Mouse (Mus musculus) stomach, postnatal 0 days (tissue): ENCODE results near the gene Ndufb4. TPM values are rescaled to one million over a fixed set of nuclear protein-coding genes. Genes with fewer than 3 reads are reported as not detected.
"Not testable (repeated sequence)": the region's sequence is repeated elsewhere in the genome, so short reads cannot be mapped to it uniquely, and the experiment has no call there.

Experiments used
- ATAC-seq: fragments of 200-750 bp; cut with Nextera tagmentation; 2 replicates; pipeline ENCODE4 v1.8.0; 2017; ENCODE audit not compliant: low FRiP score, low TSS enrichment
- DNase-seq: peaks from one replicate; pipeline ENCODE4 v3.0.0-alpha.2; 2016; ENCODE audit warnings: low spot score
- H3K27ac ChIP-seq: fragments of 300-500 bp; sonication (generic); replicated peaks from 2 replicates; pipeline ENCODE4 v1.5.1; 2014; ENCODE audit warnings: mild to moderate bottlenecking, control low read depth
- H3K27me3 ChIP-seq: fragments of 300-500 bp; sonication (generic); 2 replicates; pipeline ENCODE4 v1.6.1; 2014; ENCODE audit warnings: low read length; ENCODE audit not compliant: control insufficient read depth, insufficient read depth
- H3K36me3 ChIP-seq: fragments of 300-500 bp; sonication (generic); 2 replicates; pipeline ENCODE4 v1.6.1; 2014; ENCODE audit warnings: low read length, mixed read lengths; ENCODE audit not compliant: control insufficient read depth, insufficient read depth
- H3K4me1 ChIP-seq: fragments of 300-500 bp; sonication (generic); replicated peaks from 2 replicates; pipeline ENCODE4 v1.6.1; 2014; ENCODE audit warnings: antibody characterized with exemption; ENCODE audit not compliant: control insufficient read depth, insufficient read depth
- H3K4me2 ChIP-seq: fragments of 300-500 bp; sonication (generic); replicated peaks from 2 replicates; pipeline ENCODE4 v1.6.1; 2014; ENCODE audit warnings: low read depth, mild to moderate bottlenecking, control low read depth, moderate library complexity
- H3K4me3 ChIP-seq: fragments of 300-500 bp; sonication (generic); 2 replicates; pipeline ENCODE4 v1.5.1; 2014; ENCODE audit warnings: low read depth, low read length, control low read depth
- H3K9ac ChIP-seq: fragments of 300-500 bp; sonication (generic); 2 replicates; pipeline ENCODE4 v1.6.1; 2014; ENCODE audit warnings: mild to moderate bottlenecking, low read length, control low read depth, mixed read lengths
- H3K9me3 ChIP-seq: fragments of 300-500 bp; sonication (generic); 2 replicates; pipeline ENCODE4 v1.6.1; 2016; ENCODE audit warnings: low read length; ENCODE audit not compliant: control insufficient read depth
- CTCF ChIP-seq: IDR thresholded peaks from 2 replicates; pipeline ENCODE4 v1.5.1; 2016; ENCODE audit warnings: antibody characterized with exemption, low read depth, mild to moderate bottlenecking, moderate library complexity
- EP300 ChIP-seq: optimal IDR thresholded peaks from 2 replicates; pipeline ENCODE3; 2016; ENCODE audit warnings: antibody characterized with exemption
- WGBS: fragments of 180-500 bp; shearing (Covaris S2); extraction: QIAGEN DNeasy Blood & Tissue Kit; methylation state at CpG from one replicate; pipeline ENCODE4 v1.1.7; 2014; 5-methylcytosine and 5-hydroxymethylcytosine counted together
- polyA plus RNA-seq: library from polyadenylated mRNA; unstranded; fragments of >200 nt; fragmentation: Nextera tagmentation; extraction: Ambion mirVana; gene quantifications from 2 replicates; pipeline ENCODE4 v1.2.1, GENCODE M21; 2015

The Ndufb4 gene
- polyA plus RNA-seq, 1 experiment from 2014 or later = 119 TPM

- no peak for DNase-seq
- Histone ChIP-seq H3K4me1 (no peaks in the 10 kb centered on the region), H3K4me2 (no peak overlapping the region), H3K36me3 (peaks cover 14% of the 10 kb centered on the region), H3K27ac (no peak overlapping the region), H3K4me3 (no peak overlapping the region), H3K9ac (no peak overlapping the region), H3K9me3 (no peaks in the 10 kb centered on the region), H3K27me3 (no peaks in the 10 kb centered on the region)
- WGBS = 88% methylated on average over 5 of the region's 5 CpGs
- no peak for TF ChIP-seq EP300
- TF ChIP-seq CTCF = no peak
- ATAC-seq = no peak
These were observed 9.8 kb downstream of the Ndufb4 start for GRCm38 (mm10) chr16:37644486-37644885.

GRCm38 (mm10) chr16:37640522-37640921 lies 13.7 kb downstream of the Ndufb4 start:
- not testable (repeated sequence) for H3K9me3 ChIP-seq, ATAC-seq

GRCm38 (mm10) chr16:37637802-37638201 lies 16.5 kb downstream of the Ndufb4 start:
- DNase-seq = no peak
- H3K27me3 ChIP-seq = no peaks in the 10 kb centered on the region
- no peak overlapping the region for H3K9ac ChIP-seq
- H3K36me3 ChIP-seq = no peaks in the 10 kb centered on the region
- H3K4me3 ChIP-seq = no peak overlapping the region
- H3K9me3 ChIP-seq = no peaks in the 10 kb centered on the region
- TF ChIP-seq CTCF = no peak
- no peak for TF ChIP-seq EP300
- no peak overlapping the region for H3K27ac ChIP-seq
- no peak overlapping the region for H3K4me2 ChIP-seq
- no peak for ATAC-seq
- no peaks in the 10 kb centered on the region for H3K4me1 ChIP-seq

More at GRCm38 (mm10) chr16:37640522-37640921, 13.7 kb downstream of the Ndufb4 start:
- H3K27me3 ChIP-seq, H3K9ac ChIP-seq, H3K27ac ChIP-seq, H3K4me2 ChIP-seq, H3K4me1 ChIP-seq, DNase-seq, H3K36me3 ChIP-seq, H3K4me3 ChIP-seq: not testable (repeated sequence)

- Histone ChIP-seq H3K27me3 (no peaks in the 10 kb centered on the region), H3K4me1 (no peaks in the 10 kb centered on the region), H3K27ac (no peak overlapping the region), H3K36me3 (no peaks in the 10 kb centered on the region), H3K4me2 (no peak overlapping the region), H3K9ac (no peak overlapping the region), H3K4me3 (no peak overlapping the region), H3K9me3 (no peaks in the 10 kb centered on the region)
- TF ChIP-seq CTCF (peak; percentile 59), EP300 (no peak)
- WGBS = 50% methylated on average over 6 of the region's 6 CpGs
- DNase-seq (no peak), ATAC-seq (no peak)
These were observed 18.1 kb downstream of the Ndufb4 start for GRCm38 (mm10) chr16:37636107-37636506.

GRCm38 (mm10) chr16:37635095-37635494 lies 19.2 kb downstream of the Ndufb4 start:
- Histone ChIP-seq H3K9ac (no peak overlapping the region), H3K9me3 (no peaks in the 10 kb centered on the region), H3K27ac (no peak overlapping the region), H3K4me1 (no peaks in the 10 kb centered on the region), H3K4me3 (no peak overlapping the region), H3K36me3 (no peaks in the 10 kb centered on the region), H3K4me2 (no peak overlapping the region), H3K27me3 (no peaks in the 10 kb centered on the region)
- DNase-seq (no peak), ATAC-seq (no peak)
- TF ChIP-seq EP300 (no peak), CTCF (no peak)
- 80% methylated on average over 1 of the region's 1 CpGs for WGBS

- Histone ChIP-seq H3K4me2 (no peak overlapping the region), H3K36me3 (no peaks in the 10 kb centered on the region), H3K9me3 (no peaks in the 10 kb centered on the region), H3K27me3 (no peaks in the 10 kb centered on the region), H3K4me1 (no peaks in the 10 kb centered on the region), H3K4me3 (no peak overlapping the region), H3K9ac (no peak overlapping the region), H3K27ac (no peak overlapping the region)
- WGBS = 65% methylated on average over 9 of the region's 9 CpGs
- TF ChIP-seq CTCF (no peak), EP300 (no peak)
- no peak for DNase-seq
- no peak for ATAC-seq
These were observed 19.7 kb downstream of the Ndufb4 start for GRCm38 (mm10) chr16:37634578-37634977.
